Mouse (Mus musculus): ENCODE results near the gene Ankzf1.
"Not testable (repeated sequence)": the region's sequence is repeated elsewhere in the genome, so short reads cannot be mapped to it uniquely, and the experiment has no call there.

Gene Ankzf1

DNA sequence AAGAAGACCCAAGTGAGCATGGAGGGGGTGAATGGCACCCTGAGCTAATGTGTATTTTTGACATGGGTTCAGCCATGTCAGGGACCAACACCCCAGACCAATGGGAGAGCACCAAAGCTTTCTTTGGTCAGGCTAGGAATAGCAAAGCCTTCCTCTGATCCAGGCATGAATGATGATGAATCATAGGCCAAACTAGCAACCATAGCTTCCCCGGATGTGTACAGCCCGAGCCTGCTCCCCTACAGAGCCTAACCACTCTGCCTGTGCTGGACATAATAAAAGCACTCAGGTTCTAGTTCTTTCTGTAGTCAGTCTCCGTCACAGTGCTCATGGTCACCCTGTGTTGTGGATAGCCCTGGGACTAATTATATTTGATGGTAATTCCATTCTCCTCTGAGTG is 29.6 kb downstream of the Ankzf1 start:
- ATAC-seq (ENCODE audit: insufficient number of reproducible peaks, low FRiP score, low TSS enrichment): no peak

DNA sequence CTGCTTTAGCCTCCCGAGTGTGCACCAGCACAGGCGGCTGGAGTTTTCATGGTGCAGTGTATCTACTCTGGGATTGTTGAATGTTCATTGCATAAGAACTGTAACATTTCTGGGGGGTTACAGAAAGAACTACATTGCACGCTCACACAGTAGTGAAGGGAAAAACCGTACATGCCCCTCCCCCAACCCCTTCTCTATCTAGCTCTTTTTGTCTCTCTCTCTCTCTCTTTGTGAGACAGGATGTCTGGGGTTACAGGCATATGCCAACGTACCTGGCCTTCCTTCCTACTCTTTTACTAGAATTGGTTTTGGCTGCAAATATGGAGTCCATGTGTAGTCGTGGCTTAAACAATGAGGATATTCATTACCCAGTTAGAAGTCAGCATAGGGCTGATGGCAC is 31.0 kb downstream of the Ankzf1 start:
- ATAC-seq (ENCODE audit: insufficient number of reproducible peaks, low FRiP score, low TSS enrichment): no peak

DNA sequence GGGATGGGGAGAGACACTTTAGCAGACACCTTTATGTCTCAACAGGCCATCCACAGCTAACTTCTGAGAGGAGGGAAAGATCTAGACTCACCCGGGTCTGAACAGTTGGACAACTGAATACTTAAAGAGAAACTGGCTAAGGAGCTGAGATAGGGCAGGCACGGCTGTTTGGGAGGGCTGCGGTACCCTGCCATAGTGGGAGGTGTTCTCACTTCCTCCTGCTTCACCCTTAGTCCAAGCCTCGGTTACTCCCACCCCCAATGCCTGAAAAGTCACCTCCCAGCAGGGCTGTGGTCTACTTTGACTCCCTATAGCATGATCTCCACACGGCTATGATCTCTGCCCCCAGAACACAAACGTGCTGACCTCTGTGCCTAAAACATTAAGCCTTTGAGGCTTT is 31.6 kb downstream of the Ankzf1 start:
- ATAC-seq (ENCODE audit: insufficient number of reproducible peaks, low FRiP score, low TSS enrichment): no peak

DNA sequence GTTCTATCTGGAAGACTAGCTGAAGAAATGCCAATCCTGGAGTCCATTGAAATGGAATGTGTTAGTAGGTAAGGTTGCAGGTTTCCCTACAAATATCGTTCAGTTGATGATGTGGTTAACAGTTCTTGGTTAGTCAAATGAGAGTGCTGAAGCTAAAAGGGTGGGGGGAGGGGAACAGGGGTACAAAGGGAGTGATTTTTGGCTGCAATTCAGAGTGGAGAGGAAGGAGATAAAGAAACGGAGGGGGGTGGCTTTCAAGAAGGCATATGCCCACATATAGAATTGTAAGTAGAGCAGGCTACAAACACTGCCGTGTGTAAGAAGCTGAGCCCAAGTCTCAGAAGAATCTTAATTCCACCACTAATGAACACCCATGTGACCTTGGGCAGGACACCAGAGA is 33.5 kb downstream of the Ankzf1 start:
- no peak for ATAC-seq (ENCODE audit: insufficient number of reproducible peaks, low FRiP score, low TSS enrichment)

DNA sequence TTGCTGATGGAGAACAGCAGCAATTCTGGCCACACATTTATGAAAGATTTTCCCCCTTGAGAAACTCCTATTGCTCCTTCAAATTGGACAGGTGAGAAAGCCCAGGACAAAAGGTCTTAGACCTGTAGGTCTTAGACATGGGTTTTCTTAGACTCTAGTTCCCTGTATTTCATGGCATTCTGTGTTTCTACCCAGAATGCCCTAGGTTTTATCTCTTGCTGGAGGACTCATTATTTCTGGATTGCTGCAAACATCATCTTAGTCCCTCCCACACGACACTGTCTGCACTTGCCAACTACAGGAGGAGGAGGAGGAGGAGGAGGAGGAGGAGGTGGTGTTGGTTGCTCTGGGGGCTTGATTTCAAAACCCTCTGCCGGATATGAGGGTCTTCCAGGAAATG is 34.2 kb downstream of the Ankzf1 start:
- ATAC-seq (ENCODE audit: insufficient number of reproducible peaks, low FRiP score, low TSS enrichment): no peak

DNA sequence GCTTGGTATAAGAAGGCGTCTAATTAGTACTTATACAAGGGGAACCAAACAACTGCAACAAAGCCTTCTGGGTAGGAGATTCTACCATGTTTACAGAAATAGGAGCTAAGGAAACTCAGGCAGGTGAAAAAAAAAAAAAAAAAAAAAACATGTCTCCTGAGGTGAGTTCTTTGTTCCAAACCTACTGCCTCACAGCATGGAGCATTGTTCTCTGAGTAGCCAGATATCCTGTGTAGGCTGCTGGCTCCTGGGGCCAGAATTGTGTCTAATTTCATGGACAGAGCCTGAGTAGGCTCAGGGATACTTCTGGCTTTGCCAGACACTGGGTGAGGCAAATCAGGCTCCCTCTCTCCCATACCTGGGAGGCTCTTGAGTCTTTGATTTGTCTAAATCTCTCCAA is 35.7 kb downstream of the Ankzf1 start:
- ATAC-seq (ENCODE audit: insufficient number of reproducible peaks, low FRiP score, low TSS enrichment): no peak

DNA sequence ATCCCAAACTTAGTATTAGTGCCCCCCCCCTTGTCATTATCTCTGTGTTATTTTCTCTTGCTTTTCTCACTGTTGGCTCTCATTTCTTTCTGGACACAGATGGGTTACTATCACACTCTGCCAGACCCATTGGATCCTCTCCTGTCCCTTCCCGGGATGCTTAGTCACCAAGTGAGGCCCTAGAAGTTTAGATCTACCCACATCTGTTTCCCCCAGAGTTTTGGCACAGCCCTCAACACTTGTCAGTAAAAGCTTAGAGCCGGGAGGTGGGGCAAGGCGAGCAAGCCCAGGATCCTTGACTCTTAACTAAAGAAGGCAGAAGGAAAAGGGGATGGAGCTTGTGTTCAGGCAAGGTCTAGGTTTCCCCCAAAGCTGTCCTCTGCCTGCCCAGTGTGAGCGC is 37.2 kb downstream of the Ankzf1 start:
- ATAC-seq (ENCODE audit: insufficient number of reproducible peaks, low FRiP score, low TSS enrichment): no peak

DNA sequence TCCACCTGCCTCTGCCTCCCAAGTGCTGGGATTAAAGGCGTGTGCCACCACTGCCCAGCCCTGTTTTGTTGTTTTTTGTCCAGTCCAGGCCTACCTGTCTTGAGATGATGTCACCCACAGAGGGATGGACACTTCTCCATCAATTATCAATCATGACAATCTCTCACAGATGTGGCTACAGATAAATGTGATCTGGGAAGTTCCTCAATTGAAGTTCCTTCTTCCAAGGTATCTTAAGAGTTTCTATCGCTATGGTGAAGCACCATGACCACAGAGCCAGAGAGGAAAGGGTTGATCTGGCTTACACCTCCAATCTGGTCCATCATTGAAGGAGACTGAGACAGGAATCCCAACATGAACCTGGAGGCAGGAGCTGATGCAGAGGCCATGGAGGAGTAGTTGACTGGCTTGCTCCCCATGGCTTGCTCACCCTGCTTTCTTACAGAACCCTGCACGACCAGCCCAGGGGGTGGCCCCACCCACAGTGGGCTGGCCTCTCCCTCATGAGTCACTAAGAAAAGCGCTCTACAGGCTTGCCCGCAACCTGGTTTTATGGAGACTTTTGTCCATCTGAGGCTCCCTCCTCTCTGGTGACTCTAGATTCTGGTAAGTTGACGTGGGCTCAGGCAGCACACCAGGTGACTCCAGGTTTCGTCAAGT is 38.5 kb downstream of the Ankzf1 start:
- no peak for ATAC-seq (ENCODE audit: insufficient number of reproducible peaks, low FRiP score, low TSS enrichment)

DNA sequence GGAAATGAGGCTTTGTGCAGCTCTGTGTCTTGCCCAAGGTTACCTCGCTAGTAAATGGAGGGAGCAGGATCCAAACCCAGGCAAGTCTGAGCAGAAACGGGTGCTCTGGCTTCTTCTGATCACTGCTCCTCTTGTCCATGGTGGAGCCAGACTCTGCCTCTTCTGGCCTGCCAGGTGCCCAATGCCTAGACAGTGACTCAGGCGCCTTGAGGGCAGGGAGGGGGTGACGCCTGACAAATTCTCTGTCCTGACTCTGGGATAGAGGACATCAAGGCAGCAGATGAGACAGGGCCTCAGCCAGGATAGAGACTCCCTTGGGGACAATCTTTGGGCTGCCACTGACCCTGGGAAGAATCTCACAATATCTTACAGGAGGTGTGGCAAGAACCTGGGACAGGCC is 39.3 kb downstream of the Ankzf1 start:
- no peak for ATAC-seq (ENCODE audit: insufficient number of reproducible peaks, low FRiP score, low TSS enrichment)

DNA sequence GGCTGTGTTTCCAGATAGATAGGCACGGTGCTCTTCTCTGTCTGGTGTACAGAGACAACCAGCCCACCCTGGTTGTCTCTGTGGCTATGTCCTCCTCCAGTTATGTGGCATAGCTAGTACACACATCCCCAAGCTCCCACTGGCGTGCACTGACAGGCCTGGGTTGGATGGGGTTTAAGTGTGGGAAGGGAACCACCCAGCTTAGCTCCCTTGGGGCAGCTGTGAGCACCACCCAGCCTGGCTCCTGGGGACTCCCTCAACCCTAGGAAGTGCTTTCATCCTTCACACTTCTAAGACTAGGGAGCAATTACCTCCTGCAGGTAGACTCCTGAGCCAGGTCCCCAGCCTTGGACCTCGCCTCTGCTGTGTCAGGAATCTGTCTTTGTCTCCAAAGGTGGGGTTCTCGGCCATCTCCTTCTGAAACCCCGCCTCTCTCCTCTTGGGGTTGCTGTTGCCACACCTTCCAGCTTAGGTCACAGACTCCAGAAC is 39.8 kb downstream of the Ankzf1 start, which contains the start of gene A630095N17Rik:
A630095N17Rik (minus strand) TSS at position 439 of the 489 bp plus-strand sequence.
- no peak for ATAC-seq (ENCODE audit: insufficient number of reproducible peaks, low FRiP score, low TSS enrichment)

DNA sequence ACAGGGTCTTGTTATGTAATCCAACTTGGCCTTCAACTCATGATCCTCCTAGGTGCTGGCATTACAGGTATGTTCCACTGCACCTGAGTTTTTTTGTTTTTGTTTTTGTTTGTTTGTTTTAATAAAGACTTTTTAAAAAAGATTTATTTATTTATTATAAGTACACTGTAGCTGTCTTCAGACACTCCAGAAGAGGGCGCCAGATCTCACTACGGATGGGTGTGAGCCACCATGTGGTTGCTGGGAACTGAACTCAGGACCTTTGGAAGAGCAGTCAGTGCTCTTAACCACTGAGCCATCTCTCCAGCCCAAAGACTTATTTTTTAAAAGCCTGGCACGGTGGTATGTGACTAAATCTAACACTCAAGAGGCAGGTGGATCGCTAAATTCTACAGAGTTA is 40.5 kb downstream of the Ankzf1 start:
- ATAC-seq (ENCODE audit: insufficient number of reproducible peaks, low FRiP score, low TSS enrichment): not testable (repeated sequence)

DNA sequence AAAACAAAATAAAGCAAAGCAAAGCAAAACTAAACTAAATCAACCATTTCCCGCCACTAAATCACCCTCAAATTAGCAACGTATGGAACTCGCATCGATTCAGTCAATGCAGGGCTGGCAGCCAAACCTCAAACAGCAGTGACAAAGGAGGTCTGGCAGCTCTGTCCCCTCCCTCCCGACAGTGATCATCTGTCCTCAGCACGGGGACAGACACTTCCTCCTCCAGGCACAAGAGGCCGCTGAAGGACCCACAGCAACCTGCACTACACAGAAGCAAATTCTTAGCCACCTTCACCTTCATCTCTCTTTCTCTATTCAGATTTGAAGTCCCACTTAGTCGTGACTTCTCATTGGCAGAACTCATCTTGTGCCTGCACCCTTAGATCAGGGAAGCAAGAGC is 42.7 kb downstream of the Ankzf1 start:
- ATAC-seq (ENCODE audit: insufficient number of reproducible peaks, low FRiP score, low TSS enrichment): peak; percentile 68; the same call in 1 of the 2 replicates

DNA sequence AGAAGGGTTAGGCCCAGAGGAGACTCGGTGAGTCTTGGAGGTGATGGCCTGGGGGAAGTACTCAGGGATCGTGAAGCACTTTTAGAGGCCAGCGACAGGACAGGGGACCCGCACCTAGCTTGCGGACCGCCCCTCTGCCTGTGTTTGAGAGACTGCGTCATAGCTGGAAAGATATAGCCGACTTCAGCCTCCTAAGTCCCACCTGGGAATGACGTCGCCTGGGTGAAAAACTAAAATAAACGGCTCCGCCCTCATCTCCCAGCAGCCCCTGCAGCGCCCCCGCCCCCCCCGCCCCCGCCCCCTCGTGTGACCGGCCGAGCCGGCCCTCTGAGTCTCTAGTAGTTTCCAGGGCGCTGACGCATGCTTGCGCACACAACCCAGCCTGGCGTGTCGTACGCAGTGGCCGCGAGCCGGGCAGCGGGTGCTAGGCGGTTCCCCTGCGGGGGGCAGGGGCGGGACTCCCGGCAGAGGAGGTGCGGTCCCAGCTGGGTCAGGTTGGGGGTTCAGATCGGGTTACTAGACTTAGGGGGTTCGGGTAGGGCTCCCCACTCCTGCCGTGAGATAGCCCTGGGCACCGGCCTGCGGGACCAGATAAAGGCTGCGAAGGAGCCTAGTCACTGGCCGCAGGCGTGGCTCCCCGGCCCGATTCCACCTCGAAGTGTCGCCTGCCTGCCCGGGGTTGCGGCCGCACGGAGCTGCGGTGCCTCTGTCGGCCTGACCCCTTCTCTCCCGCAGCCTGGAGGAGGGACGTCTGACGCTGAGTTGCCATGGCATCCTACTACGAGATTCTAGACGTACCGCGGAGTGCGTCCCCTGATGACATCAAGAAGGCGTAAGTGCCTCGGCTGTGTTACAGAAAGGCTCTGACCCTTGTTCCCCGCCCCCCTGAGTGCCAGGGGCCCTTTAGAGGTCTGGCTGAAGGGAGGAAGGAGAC is 44.4 kb downstream of the Ankzf1 start, which contains the start of gene Dnajb2:
Dnajb2 (plus strand) TSS at position 290 of the 934 bp plus-strand sequence.
- peak; percentile 74 for ATAC-seq (ENCODE audit: insufficient number of reproducible peaks, low FRiP score, low TSS enrichment)

DNA sequence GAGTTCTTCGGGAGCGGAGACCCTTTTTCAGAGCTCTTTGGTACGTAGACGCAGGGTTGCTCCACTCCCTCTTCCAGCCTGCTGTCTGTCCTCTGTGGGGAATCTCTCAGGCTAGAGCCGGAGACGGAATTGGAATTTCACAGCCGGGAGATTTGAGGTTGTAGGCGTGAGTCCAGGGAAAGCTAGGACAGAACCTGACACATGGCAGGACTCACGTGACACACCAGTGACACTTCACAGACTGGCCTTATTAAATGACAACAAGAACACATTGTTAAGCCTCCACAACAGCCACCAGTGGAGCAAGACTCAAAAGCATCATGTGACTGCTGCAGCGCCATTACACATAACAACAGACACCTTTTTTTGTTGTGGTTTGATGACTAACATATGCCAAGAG is 47.6 kb downstream of the Ankzf1 start:
- ATAC-seq (ENCODE audit: insufficient number of reproducible peaks, low FRiP score, low TSS enrichment): no peak

DNA sequence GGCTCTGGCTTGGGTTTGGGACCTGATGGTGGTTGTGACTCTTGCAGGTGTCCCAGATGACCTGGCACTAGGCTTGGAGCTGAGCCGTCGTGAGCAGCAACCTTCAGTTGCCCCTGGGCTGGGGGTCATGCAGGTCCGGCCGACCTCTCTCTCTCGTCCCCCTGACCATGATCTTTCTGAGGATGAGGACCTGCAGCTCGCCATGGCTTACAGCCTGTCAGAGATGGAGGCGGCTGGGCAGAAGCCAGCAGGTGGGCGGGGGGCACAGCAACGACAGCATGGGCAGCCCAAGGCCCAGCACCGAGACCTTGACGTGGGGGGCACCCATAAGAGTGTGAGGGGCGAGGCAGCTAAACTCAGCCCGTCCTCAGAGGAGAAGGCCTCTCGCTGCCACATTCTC is 51.5 kb downstream of the Ankzf1 start:
- no peak for ATAC-seq (ENCODE audit: insufficient number of reproducible peaks, low FRiP score, low TSS enrichment)

DNA sequence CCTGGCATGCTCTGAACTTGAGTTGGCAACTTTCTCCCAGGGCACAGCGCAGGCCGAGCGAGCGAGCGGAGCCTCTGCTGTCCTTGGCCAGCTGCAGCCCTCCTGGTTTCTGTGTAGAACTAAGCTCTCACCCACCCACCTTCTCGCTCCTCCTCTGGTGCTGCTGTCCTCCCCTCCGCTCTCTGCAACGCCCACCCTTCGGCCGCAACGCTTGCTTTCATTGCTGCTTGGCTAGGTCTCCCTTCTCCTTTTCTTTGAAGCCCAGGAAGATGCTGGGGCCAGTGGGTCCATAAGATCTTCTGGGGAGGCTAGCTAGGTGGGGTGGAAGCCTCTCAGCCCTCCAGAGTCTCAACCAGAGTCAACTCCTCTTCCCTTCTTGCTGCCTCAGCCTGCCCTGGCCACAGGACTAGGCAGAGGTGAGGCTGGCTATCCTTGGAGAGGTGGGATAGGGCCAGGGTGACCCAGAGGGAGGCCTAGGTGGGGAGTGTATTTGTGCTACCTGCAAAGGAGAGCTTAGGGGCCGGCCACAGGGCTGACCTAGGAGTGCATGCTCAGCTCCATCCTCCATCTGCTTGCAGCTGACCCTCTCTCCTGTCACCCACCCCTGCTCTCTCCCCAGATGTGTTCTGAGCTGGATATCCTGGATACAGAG is 52.4 kb downstream of the Ankzf1 start:
- ATAC-seq (ENCODE audit: insufficient number of reproducible peaks, low FRiP score, low TSS enrichment): no peak

DNA sequence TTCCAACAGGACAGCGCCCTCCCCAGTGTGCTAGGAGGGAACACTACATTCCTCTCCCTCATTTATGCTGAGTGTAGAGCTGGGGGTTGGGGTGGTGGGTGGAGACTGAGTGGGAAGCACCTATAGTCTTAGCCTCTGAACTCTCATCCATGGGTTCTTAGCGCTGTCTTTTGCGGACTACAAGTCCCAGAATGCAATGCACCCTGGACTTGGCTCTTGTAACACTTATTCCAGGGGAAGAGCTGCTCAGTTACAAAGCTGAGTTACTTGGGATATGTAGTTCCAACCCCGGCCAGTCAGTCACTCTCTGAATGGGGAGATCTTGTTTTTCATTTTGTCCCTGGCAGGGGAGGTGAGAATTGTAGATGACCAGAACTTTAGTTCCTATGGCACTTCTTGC is 52.9 kb downstream of the Ankzf1 start:
- peak; percentile 54; the same call in 1 of the 2 replicates for ATAC-seq (ENCODE audit: insufficient number of reproducible peaks, low FRiP score, low TSS enrichment)

DNA sequence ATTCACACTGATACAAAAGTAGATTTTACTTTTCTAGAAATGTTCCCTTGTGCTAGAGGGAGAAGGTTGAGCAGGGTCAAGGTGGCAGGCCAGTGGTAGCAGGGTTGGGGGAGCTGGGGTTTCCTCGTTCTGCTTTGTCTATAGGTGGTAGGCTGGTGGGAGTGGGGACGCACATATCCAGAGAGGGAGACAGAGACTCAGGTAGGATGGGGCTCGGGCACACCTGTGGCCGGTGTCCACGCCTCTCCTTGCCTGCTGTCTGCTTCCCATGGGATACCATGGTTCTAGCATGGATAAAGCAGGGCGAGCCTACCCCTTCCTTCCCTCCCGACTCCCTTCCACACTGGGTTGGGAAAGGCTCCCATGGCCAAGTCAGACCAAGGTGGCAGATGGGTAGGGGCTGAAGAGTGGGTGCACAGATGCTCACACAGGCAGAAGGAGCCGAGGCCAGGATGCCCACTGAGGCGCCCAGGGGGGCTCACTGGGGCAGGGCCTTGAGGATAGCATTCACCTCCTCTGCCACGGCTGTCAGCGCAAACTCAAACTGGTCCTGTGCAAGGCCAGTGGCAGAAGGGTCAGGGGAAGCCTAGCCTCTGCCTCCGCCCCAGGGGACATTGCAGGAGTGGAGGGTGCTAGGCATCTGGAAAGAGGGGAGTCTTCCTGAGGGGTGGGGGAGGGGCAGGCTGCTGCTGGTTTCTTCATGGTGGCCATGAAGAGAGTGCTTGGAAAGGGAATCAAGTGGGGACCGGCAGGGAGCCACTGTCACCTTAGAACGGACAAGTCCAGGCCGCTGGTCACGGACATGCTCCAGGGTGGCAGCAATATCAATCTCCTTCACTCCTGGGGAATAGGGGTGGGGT is 55.4 kb downstream of the Ankzf1 start:
- ATAC-seq (ENCODE audit: insufficient number of reproducible peaks, low FRiP score, low TSS enrichment): no peak

DNA sequence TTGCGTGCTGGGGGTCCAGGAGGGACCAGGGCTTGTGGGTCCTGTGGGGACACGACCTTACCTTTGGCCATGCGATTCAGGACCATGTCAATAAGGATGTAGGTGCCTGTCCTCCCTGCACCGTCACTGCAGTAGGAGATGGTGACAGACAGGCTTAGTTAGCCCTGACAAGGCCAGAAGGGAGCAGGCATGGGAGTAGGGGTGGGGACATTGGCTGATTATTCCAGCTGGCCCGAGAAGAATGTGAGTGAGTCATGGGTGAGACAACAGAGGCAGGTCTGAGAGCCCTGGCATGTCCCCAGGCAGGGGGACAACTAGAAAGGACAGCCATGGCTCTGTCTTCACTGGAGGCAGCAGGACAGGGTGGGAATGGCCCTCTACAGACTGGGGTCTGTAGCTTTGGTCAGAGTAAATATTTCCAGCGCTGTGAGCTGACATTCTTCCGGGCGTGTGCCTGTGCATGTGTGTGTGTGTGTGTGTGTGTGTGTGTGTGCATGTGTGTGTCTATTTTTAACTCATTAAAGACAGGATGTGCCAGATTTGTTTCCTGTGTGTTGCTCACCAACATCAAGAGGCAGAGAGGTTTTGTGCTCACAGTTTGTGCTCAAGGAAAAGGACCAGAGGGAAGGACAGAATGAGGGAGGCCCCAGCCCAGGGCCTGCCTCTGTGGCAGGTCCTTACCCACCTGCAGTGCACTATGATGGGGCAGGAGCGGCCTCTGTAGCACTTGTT is 56.3 kb downstream of the Ankzf1 start:
- ATAC-seq (ENCODE audit: insufficient number of reproducible peaks, low FRiP score, low TSS enrichment): no peak
